Mouse (Mus musculus): ENCODE measurements around the gene Gse1. TPM values are rescaled to one million over a fixed set of nuclear protein-coding genes. Genes with fewer than 3 reads are reported as not detected.

Gene Gse1
- total and polyA plus RNA-seq, 3 experiments: 23.6 to 128 (median 66.9) TPM

- Histone ChIP-seq H3K27ac (ENCODE audit: control insufficient read depth, low read depth, low read length) (no peak overlapping the region), H3K4me3 (ENCODE audit: control insufficient read depth in 1 of 2, insufficient read depth in 1 of 2, low read depth in 2 of 2, low read length in 2 of 2) (no peak overlapping the region), H3K9me3 (replicated peaks; ENCODE audit: insufficient read depth, low read length) (no peaks in the 10 kb centered on the region), H3K27me3 (ENCODE audit: control insufficient read depth in 1 of 2, insufficient read depth in 2 of 2, low read length in 2 of 2) (no peaks in the 10 kb centered on the region), H3K4me1 (ENCODE audit: control insufficient read depth in 1 of 2, insufficient read depth in 2 of 2, low read length in 2 of 2) (peaks cover 8 to 24% of the 10 kb centered on the region in 2 experiments; a peak in 3 of 4 replicates), H3K9ac (ENCODE audit: control insufficient read depth, low read depth, low read length, poor library complexity, severe bottlenecking) (no peak overlapping the region), H3K79me2 (ENCODE audit: control insufficient read depth, insufficient read depth, low read length, poor library complexity) (no peaks in the 10 kb centered on the region), H3K36me3 (ENCODE audit: control insufficient read depth in 1 of 2, insufficient read depth in 2 of 2, low read length in 2 of 2) (peaks cover 0 to 8% of the 10 kb centered on the region in 2 experiments; a peak in 2 of 4 replicates)
- TF ChIP-seq ZMIZ1 (IDR thresholded peaks at IDR 0.05; ENCODE audit: low read depth, low read length) (no peak), MAZ (IDR thresholded peaks at IDR 0.05; ENCODE audit: low read depth, low read length) (no peak), RAD21 (IDR thresholded peaks at IDR 0.05; ENCODE audit: low read depth, low read length) (no peak), CHD1 (IDR thresholded peaks at IDR 0.05; ENCODE audit: low read depth, low read length) (no peak)
- DNase-seq (ENCODE audit: low read depth, low spot score): no peak
Measured at GRCm38 (mm10) chr8:120429116-120429515, 200.9 kb downstream of the Gse1 start.

DNA sequence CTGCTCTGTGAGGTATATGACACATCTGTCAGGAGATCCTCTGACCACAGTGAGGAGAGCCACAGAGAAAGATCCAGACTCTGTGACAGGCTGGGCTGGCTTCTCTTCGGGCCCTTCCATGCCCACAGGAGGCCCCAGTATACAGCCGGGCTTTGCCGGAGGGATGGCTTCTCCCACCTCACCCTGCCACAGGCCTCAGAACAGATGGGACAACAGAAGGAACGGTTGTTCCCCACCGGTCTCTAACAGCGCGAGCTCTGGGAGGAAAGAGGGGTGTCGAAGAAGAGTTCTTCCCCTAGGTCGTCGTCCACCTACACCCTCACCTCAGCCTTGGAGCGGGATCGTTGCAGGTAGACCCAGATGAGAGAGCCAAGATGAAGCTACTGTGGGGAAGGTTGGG, 202.8 kb downstream of the Gse1 start:
- H3K36me3 ChIP-seq (ENCODE audit: control insufficient read depth in 1 of 2, insufficient read depth in 2 of 2, low read length in 2 of 2): peaks cover 0 to 8% of the 10 kb centered on the region in 2 experiments; a peak in 2 of 4 replicates
- H3K4me3 ChIP-seq (ENCODE audit: control insufficient read depth in 1 of 2, insufficient read depth in 1 of 2, low read depth in 2 of 2, low read length in 2 of 2): no peak overlapping the region
- TF ChIP-seq TCF12 (IDR thresholded peaks at IDR 0.05; ENCODE audit: low read depth, low read length): no peak
- TF ChIP-seq RAD21 (IDR thresholded peaks at IDR 0.05; ENCODE audit: low read depth, low read length): no peak
- no peak for TF ChIP-seq POLR2AphosphoS5 (IDR thresholded peaks at IDR 0.05; ENCODE audit: borderline replicate concordance, low read depth, low read length)
- TF ChIP-seq BHLHE40 (IDR thresholded peaks at IDR 0.05; ENCODE audit: borderline replicate concordance, low read depth, low read length): no peak
- TF ChIP-seq POLR2AphosphoS2 (IDR thresholded peaks at IDR 0.05; ENCODE audit: low read length): no peak
- TF ChIP-seq MAFK (IDR thresholded peaks at IDR 0.05; ENCODE audit: borderline replicate concordance, low read depth, low read length): no peak
- no peak for TF ChIP-seq UBTF (IDR thresholded peaks at IDR 0.05; ENCODE audit: borderline replicate concordance, insufficient read depth, low read depth, low read length)
- no peak for TF ChIP-seq ZKSCAN1 (IDR thresholded peaks at IDR 0.05; ENCODE audit: low read depth, low read length)
- no peak for TF ChIP-seq HCFC1 (IDR thresholded peaks at IDR 0.05; ENCODE audit: low read depth, low read length)
- no peak for TF ChIP-seq MAX (IDR thresholded peaks at IDR 0.05; ENCODE audit: low read length)
- TF ChIP-seq MYC (IDR thresholded peaks at IDR 0.05; ENCODE audit: low read depth, low read length): no peak
- TF ChIP-seq JUND (IDR thresholded peaks at IDR 0.05; ENCODE audit: low read depth, low read length): no peak
- TF ChIP-seq E2F4 (IDR thresholded peaks at IDR 0.05; ENCODE audit: borderline replicate concordance, low read depth, low read length): no peak
- no peak for TF ChIP-seq MAZ (IDR thresholded peaks at IDR 0.05; ENCODE audit: low read depth, low read length)
- TF ChIP-seq ELF1 (IDR thresholded peaks at IDR 0.05; ENCODE audit: low read depth, low read length): no peak
- H3K27me3 ChIP-seq (ENCODE audit: control insufficient read depth in 1 of 2, insufficient read depth in 2 of 2, low read length in 2 of 2): no peaks in the 10 kb centered on the region
- H3K4me1 ChIP-seq (ENCODE audit: control insufficient read depth in 1 of 2, insufficient read depth in 2 of 2, low read length in 2 of 2): peaks cover 5 to 21% of the 10 kb centered on the region in 2 experiments; a peak in 3 of 4 replicates
- H3K27ac ChIP-seq (ENCODE audit: control insufficient read depth, low read depth, low read length): no peak overlapping the region
- H3K9ac ChIP-seq (ENCODE audit: control insufficient read depth, low read depth, low read length, poor library complexity, severe bottlenecking): no peak overlapping the region
- DNase-seq (ENCODE audit: low read depth, low spot score): no peak
- no peaks in the 10 kb centered on the region for H3K9me3 ChIP-seq (replicated peaks; ENCODE audit: insufficient read depth, low read length)
- H3K79me2 ChIP-seq (ENCODE audit: control insufficient read depth, insufficient read depth, low read length, poor library complexity): no peaks in the 10 kb centered on the region

Data from MEL (cell line).